Mouse (Mus musculus) embryonic facial prominence, embryonic 14.5 days (tissue): Measurements from ENCODE around the gene Abcb5. TPM values are rescaled to one million over a fixed set of nuclear protein-coding genes. Genes with fewer than 3 reads are reported as not detected.
"Not testable (repeated sequence)": the region's sequence is repeated elsewhere in the genome, so short reads cannot be mapped to it uniquely, and the experiment has no call there.

Experiments used
- ATAC-seq: fragments of 200-750 bp; cut with Nextera tagmentation; 2 replicates; pipeline ENCODE4 v1.8.0; 2017; ENCODE audit warnings: low read depth, moderate number of reproducible peaks, moderate TSS enrichment
- DNase-seq: peaks from one replicate; pipeline ENCODE4 v3.0.0-alpha.2; 2015; ENCODE audit warnings: low spot score
- H3K27ac ChIP-seq: fragments of 300-500 bp; sonication (generic); replicated peaks from 2 replicates; pipeline ENCODE4 v1.5.1; 2014; ENCODE audit warnings: low read depth, mild to moderate bottlenecking, low read length, moderate library complexity
- H3K27me3 ChIP-seq: fragments of 300-500 bp; sonication (generic); replicated peaks from 2 replicates; pipeline ENCODE4 v1.6.1; 2014; ENCODE audit warnings: low read length; ENCODE audit not compliant: control insufficient read depth, insufficient read depth
- H3K36me3 ChIP-seq: fragments of 300-500 bp; sonication (generic); 2 replicates; pipeline ENCODE4 v1.6.1; 2014; ENCODE audit warnings: low read length, mixed read lengths; ENCODE audit not compliant: control insufficient read depth, insufficient read depth
- H3K4me1 ChIP-seq: fragments of 300-500 bp; sonication (generic); 2 replicates; pipeline ENCODE4 v1.6.1; 2014; ENCODE audit warnings: antibody characterized with exemption, low read length; ENCODE audit not compliant: control insufficient read depth, insufficient read depth
- H3K4me2 ChIP-seq: fragments of 300-500 bp; sonication (generic); 2 replicates; pipeline ENCODE4 v1.6.1; 2014; ENCODE audit warnings: low read depth, mild to moderate bottlenecking, low read length, moderate library complexity, mixed read lengths
- H3K4me3 ChIP-seq: fragments of 300-500 bp; sonication (generic); 2 replicates; pipeline ENCODE4 v1.5.1; 2014; ENCODE audit warnings: low read depth, mild to moderate bottlenecking, low read length
- H3K9ac ChIP-seq: fragments of 300-500 bp; sonication (generic); 2 replicates; pipeline ENCODE4 v1.6.1; 2014; ENCODE audit warnings: low read depth, mild to moderate bottlenecking, low read length, moderate library complexity, mixed read lengths
- H3K9me3 ChIP-seq: fragments of 300-500 bp; sonication (generic); 2 replicates; pipeline ENCODE4 v1.6.1; 2016; ENCODE audit warnings: low read length; ENCODE audit not compliant: control insufficient read depth
- WGBS: fragments of 180-500 bp; shearing (Covaris S2); extraction: QIAGEN DNeasy Blood & Tissue Kit; methylation state at CpG from one replicate; pipeline ENCODE4 v1.1.7; 2014; 5-methylcytosine and 5-hydroxymethylcytosine counted together
- polyA plus RNA-seq: library from polyadenylated mRNA; unstranded; fragments of >200 nt; fragmentation: Nextera tagmentation; extraction: Ambion mirVana; gene quantifications from 2 replicates; pipeline ENCODE4 v1.2.1, GENCODE M21; 2014

Abcb5 gene
- not detected in 2 replicates for polyA plus RNA-seq

GRCm38 (mm10) chr12:118966321-118966720, at the start of gene Abcb5:
Gene Abcb5, minus strand, starts transcription at chr12:118966421.
- H3K4me1 ChIP-seq, result no peaks in the 10 kb centered on the region
- no peak within 1 kb of the TSS for H3K4me3 ChIP-seq
- 79% methylated on average over 4 of the region's 4 CpGs for WGBS
- H3K9ac ChIP-seq, result no peak within 1 kb of the TSS
- H3K27me3 ChIP-seq, result no peaks in the 10 kb centered on the region
- no peaks in the 10 kb centered on the region for H3K9me3 ChIP-seq
- DNase-seq (no peak), ATAC-seq (no peak)
- no peak within 1 kb of the TSS for H3K27ac ChIP-seq
- no peak within 1 kb of the TSS for H3K4me2 ChIP-seq
- no peaks in the 10 kb centered on the region for H3K36me3 ChIP-seq

GRCm38 (mm10) chr12:118999230-118999629, 33.0 kb upstream of the Abcb5 start:
- no peaks in the 10 kb centered on the region for H3K4me1 ChIP-seq
- 68% methylated on average over 2 of the region's 2 CpGs for WGBS

GRCm38 (mm10) chr12:118994328-118995166, 28.3 kb upstream of the Abcb5 start:
- Histone ChIP-seq H3K4me3 (no peak overlapping the region), H3K9ac (no peak overlapping the region), H3K9me3 (no peaks in the 10 kb centered on the region), H3K4me1 (no peaks in the 10 kb centered on the region), H3K36me3 (no peaks in the 10 kb centered on the region), H3K27me3 (no peaks in the 10 kb centered on the region), H3K27ac (no peak overlapping the region), H3K4me2 (no peak overlapping the region)
- DNase-seq (peak; percentile 44), ATAC-seq (no peak)
- WGBS, result 68% methylated on average over 1 of the region's 1 CpGs

More at GRCm38 (mm10) chr12:118999230-118999629, 33.0 kb upstream of the Abcb5 start:
- DNase-seq (no peak), ATAC-seq (no peak)
- no peak overlapping the region for H3K27ac ChIP-seq
- H3K9ac ChIP-seq, result no peak overlapping the region
- H3K9me3 ChIP-seq, result no peaks in the 10 kb centered on the region
- no peaks in the 10 kb centered on the region for H3K27me3 ChIP-seq
- H3K4me3 ChIP-seq, result no peak overlapping the region
- no peak overlapping the region for H3K4me2 ChIP-seq
- H3K36me3 ChIP-seq, result no peaks in the 10 kb centered on the region

GRCm38 (mm10) chr12:118984852-118985251, 18.6 kb upstream of the Abcb5 start:
- Histone ChIP-seq H3K27ac (no peak overlapping the region), H3K4me1 (no peaks in the 10 kb centered on the region), H3K9ac (no peak overlapping the region), H3K9me3 (no peaks in the 10 kb centered on the region), H3K4me3 (no peak overlapping the region), H3K36me3 (no peaks in the 10 kb centered on the region), H3K27me3 (no peaks in the 10 kb centered on the region), H3K4me2 (no peak overlapping the region)
- ATAC-seq, result no peak
- DNase-seq, result peak; percentile 5
- 54% methylated on average over 1 of the region's 1 CpGs for WGBS

- Histone ChIP-seq H3K9ac (no peak overlapping the region), H3K4me3 (0 out of 2 replicates have a peak overlapping the region, but pooled peaks have one; percentile 0), H3K4me1 (no peaks in the 10 kb centered on the region), H3K9me3 (no peaks in the 10 kb centered on the region), H3K27me3 (no peaks in the 10 kb centered on the region), H3K36me3 (no peaks in the 10 kb centered on the region), H3K4me2 (peak overlapping the region; percentile 33; the same call in 1 of the 2 replicates), H3K27ac (no peak overlapping the region)
- ATAC-seq (peak; percentile 74), DNase-seq (peak; percentile 86)
- 22% methylated on average over 13 of the region's 13 CpGs for WGBS
These were observed 35.6 kb downstream of the Abcb5 start for GRCm38 (mm10) chr12:118930386-118931318.

- no peaks in the 10 kb centered on the region for H3K36me3 ChIP-seq
- WGBS, result 16% methylated on average over 13 of the region's 13 CpGs
- ATAC-seq, result peak; percentile 72; the same call in 1 of the 2 replicates
- peak overlapping the region; percentile 20 for H3K4me3 ChIP-seq
- H3K9me3 ChIP-seq, result no peaks in the 10 kb centered on the region
- no peak overlapping the region for H3K27ac ChIP-seq
- peak overlapping the region; percentile 52 for H3K4me2 ChIP-seq
- H3K9ac ChIP-seq, result peak overlapping the region; percentile 41
- H3K4me1 ChIP-seq, result no peaks in the 10 kb centered on the region
- DNase-seq, result peak; percentile 76
- no peaks in the 10 kb centered on the region for H3K27me3 ChIP-seq
These were observed 39.4 kb downstream of the Abcb5 start for GRCm38 (mm10) chr12:118926813-118927281.

- H3K9ac ChIP-seq, ATAC-seq, H3K27me3 ChIP-seq, H3K4me3 ChIP-seq, H3K4me1 ChIP-seq, H3K27ac ChIP-seq, H3K9me3 ChIP-seq, H3K36me3 ChIP-seq, H3K4me2 ChIP-seq, DNase-seq: not testable (repeated sequence)
- WGBS, result 25% methylated on average over 1 of the region's 1 CpGs
These were observed 42.3 kb downstream of the Abcb5 start for GRCm38 (mm10) chr12:118923874-118924273.

GRCm38 (mm10) chr12:118917771-118918170, 48.5 kb downstream of the Abcb5 start:
- Histone ChIP-seq H3K36me3 (no peaks in the 10 kb centered on the region), H3K4me3 (no peak overlapping the region), H3K9ac (no peak overlapping the region), H3K4me2 (no peak overlapping the region), H3K9me3 (no peaks in the 10 kb centered on the region), H3K27ac (no peak overlapping the region), H3K4me1 (no peaks in the 10 kb centered on the region), H3K27me3 (no peaks in the 10 kb centered on the region)
- DNase-seq (no peak), ATAC-seq (no peak)
- WGBS, result 60% methylated on average over 1 of the region's 1 CpGs
